Comparison of ENCODE assay signal across 9 mouse cellular contexts in genomic region chr9:22557467-22557866, GRCm38 (mm10).
A peak's percentile ranks its signal among the peaks of the same experiment; 100 is the strongest.
DNase-seq lines count a peak whose midpoint lies in the region; ATAC-seq and TF ChIP-seq lines count a peak whose summit lies in the region.
"Had no signal": no experiment of that assay in that cellular context is flagged by ENCODE, and none has a peak within 500 bp of the region (broad histone marks: within the 10 kb centered on the region; RNA-seq: fewer than 3 reads in every experiment).

No protein-coding gene starts in this region.

- WGBS in heart, embryonic 10.5 days = 56% methylated on average over 13 of the region's 13 CpGs
- WGBS in midbrain, postnatal 0 days = 54% methylated on average over 13 of the region's 13 CpGs

- no peak overlapping the region for H3K27ac ChIP-seq in heart, embryonic 10.5 days
- H3K27ac ChIP-seq in midbrain, postnatal 0 days (ENCODE audit: low read depth, low read length) = no peak overlapping the region

- intact Hi-C loops in left cerebral cortex, postnatal 25 days (cut with DNase I) = loop anchor here (10.0 kb wide), 4 partner anchors 147 to 687 kb away; no protein-coding TSS in a partner anchor

- H3K9ac ChIP-seq in midbrain, postnatal 0 days (replicated peaks; ENCODE audit: low read length, poor library complexity, severe bottlenecking) = no peak overlapping the region

- H3K4me3 ChIP-seq in heart, embryonic 10.5 days = no peak overlapping the region
- no peak overlapping the region for H3K4me3 ChIP-seq in midbrain, postnatal 0 days (ENCODE audit: low read depth, low read length)
- H3K4me3 ChIP-seq: myocyte had no signal

- H3K36me3 ChIP-seq in heart, embryonic 10.5 days = no peaks in the 10 kb centered on the region
- H3K36me3 ChIP-seq in midbrain, postnatal 0 days (ENCODE audit: insufficient read depth, low read length) = no peaks in the 10 kb centered on the region

- no peaks in the 10 kb centered on the region for H3K27me3 ChIP-seq in heart, embryonic 10.5 days (ENCODE audit: insufficient read depth, poor library complexity, severe bottlenecking)
- no peaks in the 10 kb centered on the region for H3K27me3 ChIP-seq in midbrain, postnatal 0 days (ENCODE audit: insufficient read depth, low read length)

- TF ChIP-seq CTCF in midbrain, postnatal 0 days (IDR thresholded peaks at IDR 0.05) = peak; percentile 75

- ATAC-seq in midbrain, postnatal 0 days (ENCODE audit: low FRiP score) = no peak

- H3K4me2 ChIP-seq in midbrain, postnatal 0 days (ENCODE audit: low read depth, low read length, poor library complexity, severe bottlenecking) = no peak overlapping the region

- H3K9me3 ChIP-seq in heart, embryonic 10.5 days = no peaks in the 10 kb centered on the region
- no peaks in the 10 kb centered on the region for H3K9me3 ChIP-seq in midbrain, postnatal 0 days (ENCODE audit: low read length)

- no peaks in the 10 kb centered on the region for H3K4me1 ChIP-seq in heart, embryonic 10.5 days
- H3K4me1 ChIP-seq in midbrain, postnatal 0 days (ENCODE audit: insufficient read depth, low read length) = no peaks in the 10 kb centered on the region

- DNase-seq in heart, adult 18-20 months = peak; percentile 25 to 75
- DNase-seq in heart, embryonic 10.5 days (ENCODE audit: low spot score) = no peak
- DNase-seq in cerebellum, adult 8-10 months = peak; percentile 58
- peak; percentile 10 to 91 for DNase-seq in frontal cortex, adult 2 months (ENCODE audit: extremely low spot score in 1 of 2, low spot score in 1 of 2)
- peak; percentile 64 for DNase-seq in kidney, adult 11 months
- peak; percentile 78 for DNase-seq in left cerebral cortex, postnatal 25 days (ENCODE audit: low spot score in 2 of 2)
- DNase-seq in midbrain, postnatal 0 days (ENCODE audit: low spot score) = peak; percentile 59
- peak; percentile 45 to 83 for DNase-seq in spleen, postnatal 4 days (ENCODE audit: low spot score in 2 of 2)
